Mouse (Mus musculus): Measurements from ENCODE around the gene Klra7. TPM values are rescaled to one million over a fixed set of nuclear protein-coding genes. Genes with fewer than 3 reads are reported as not detected.
"Not testable (repeated sequence)": the region's sequence is repeated elsewhere in the genome, so short reads cannot be mapped to it uniquely, and the experiment has no call there.

The Klra7 gene
- total RNA-seq (2021) = not detected
- long read RNA-seq, experiment 1 = 0 reads
- long read RNA-seq, experiment 2 = 0 reads

DNA sequence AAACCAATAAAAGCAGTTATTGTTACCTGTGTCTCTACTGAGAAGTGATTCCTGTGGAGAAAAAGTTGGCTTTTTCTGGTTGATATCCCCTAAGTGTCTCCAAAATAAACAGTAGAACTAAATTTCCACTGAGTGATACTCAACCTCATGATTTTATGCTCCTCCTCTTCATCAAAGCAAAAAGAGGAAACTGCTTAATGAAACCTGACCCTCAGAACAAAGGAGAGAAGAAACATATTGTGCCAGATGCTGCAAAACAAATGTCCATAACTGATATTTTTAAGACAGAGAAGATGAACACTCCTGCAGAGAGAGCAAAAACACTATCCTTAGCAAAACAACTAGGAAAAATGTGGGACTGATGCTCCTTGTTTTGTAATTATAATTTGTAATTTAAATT, at the start of gene Klra7:
Klra7 (minus strand) TSS at position 101 of the 400 bp plus-strand sequence.
- DNase-seq (ENCODE audit: low spot score) = no peak

DNA sequence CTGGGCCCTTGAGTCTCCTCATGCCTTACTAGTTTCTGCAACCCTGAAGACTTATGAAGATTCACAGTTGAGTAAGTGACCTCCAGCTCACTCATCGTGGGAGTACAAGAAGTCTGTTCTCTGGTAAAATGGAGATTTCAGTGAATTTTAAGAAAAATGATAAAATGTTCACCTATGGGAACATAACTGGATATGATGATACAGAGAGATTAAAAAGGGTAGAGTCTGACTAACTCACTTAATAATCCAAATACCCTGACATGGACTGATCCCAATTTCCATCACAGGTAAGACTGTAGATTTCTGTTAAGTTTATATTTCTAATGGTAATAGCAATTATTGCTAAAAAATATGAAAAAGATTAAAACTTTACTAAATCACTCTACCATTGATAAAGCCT, 48.7 kb upstream of the Klra7 start, which contains the start of gene Klra10:
Klra10 (minus strand) TSS at position 101 of the 400 bp plus-strand sequence.
- not testable (repeated sequence) for DNase-seq (ENCODE audit: low spot score)

DNA sequence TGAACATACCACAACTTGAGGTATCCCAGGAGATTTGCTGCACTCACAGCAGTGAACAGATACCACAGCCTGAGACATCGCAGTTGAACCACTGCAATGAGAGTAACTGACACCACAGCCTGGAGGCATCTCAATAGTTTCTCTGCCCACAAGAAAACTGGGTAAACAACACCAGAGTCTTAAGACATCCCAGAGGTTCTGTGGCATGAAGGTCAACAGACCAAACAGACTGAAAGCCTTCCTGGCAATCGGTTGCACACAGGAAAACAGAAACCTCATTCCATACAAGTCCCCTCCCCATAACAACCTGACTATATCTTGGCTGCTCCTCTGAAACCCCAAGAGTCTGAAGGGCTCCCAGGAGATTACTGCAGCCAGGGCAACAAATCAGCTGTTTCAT, 22.2 kb upstream of the Klra7 start:
- no peak for DNase-seq (ENCODE audit: low spot score)

- DNase-seq (ENCODE audit: low spot score) = no peak
These were observed 4.4 kb upstream of the Klra7 start for GRCm38 (mm10) chr6:130237536-130237935.

DNA sequence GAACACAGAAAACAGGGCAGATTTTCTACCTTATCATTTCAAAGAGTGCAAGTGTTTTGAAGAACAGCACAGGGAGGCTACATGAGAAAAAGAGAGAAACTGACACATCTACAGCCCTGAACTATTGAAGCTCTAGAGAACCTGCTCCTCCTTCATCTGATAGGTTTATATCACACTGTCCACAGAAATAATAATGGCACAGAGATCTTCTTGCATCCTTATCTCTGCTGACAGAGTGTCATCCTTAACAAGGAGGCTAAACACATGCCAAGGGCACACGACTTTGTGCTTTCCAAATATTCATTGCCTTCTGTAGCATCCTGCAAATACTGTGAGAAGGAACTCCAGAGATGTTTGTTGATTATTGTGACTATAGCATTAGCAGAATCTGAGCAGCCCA, 3.5 kb upstream of the Klra7 start:
- DNase-seq (ENCODE audit: low spot score) = no peak

- DNase-seq (ENCODE audit: low spot score) = not testable (repeated sequence)
These were observed 35.7 kb downstream of the Klra7 start for GRCm38 (mm10) chr6:130197453-130197852.

DNA sequence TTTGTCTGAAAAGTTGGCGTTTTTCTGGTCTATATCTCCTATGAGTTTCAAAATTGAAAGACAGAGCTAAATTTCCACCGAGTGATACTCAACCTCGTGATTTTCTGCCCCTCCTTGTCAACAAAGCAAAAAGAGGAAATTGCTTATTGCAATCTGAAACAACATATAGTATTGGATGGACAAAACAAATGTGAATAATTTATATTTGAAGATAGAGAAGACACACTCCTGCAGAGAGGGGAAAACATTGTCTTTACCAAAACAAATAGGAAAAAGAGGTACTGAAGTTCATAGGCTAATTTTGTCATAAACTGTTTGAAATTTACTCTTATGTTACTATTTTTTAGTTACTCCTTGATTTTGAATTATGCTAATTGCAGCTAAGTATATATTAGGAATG, 40.1 kb downstream of the Klra7 start, which contains the start of gene Klra9:
Klra9 (minus strand) TSS at position 101 of the 400 bp plus-strand sequence.
- not testable (repeated sequence) for DNase-seq (ENCODE audit: low spot score)

Other genes starting within 250 kb of the Klra7 start
- not detected for gene Klra6, start 206.4 kb downstream of the Klra7 start, total RNA-seq (2021)
- gene Klra4, start 166.1 kb downstream of the Klra7 start, total RNA-seq (2021) = not detected
- gene Klra8, start 103.4 kb downstream of the Klra7 start, total RNA-seq (2021) = under 1 TPM in 1 of 2 experiments, not detected in 1; 0.31 TPM
- gene Klra9, start 40.2 kb downstream of the Klra7 start, total RNA-seq (2021) = under 1 TPM in 1 of 2 experiments, not detected in 1; 0.26 TPM
- under 1 TPM in 1 of 2 experiments, not detected in 1; 0.28 TPM for gene Klra10, start 48.6 kb upstream of the Klra7 start, total RNA-seq (2021)
- gene Klra3, start 104.3 kb upstream of the Klra7 start, total RNA-seq (2021) = not detected
- gene Klra1, start 153.6 kb upstream of the Klra7 start, total RNA-seq (2021) = not detected

All from gastrocnemius, adult 18-20 months (tissue).